Mouse (Mus musculus) CH12.LX (cell line): ENCODE data around the gene Krtap10-4. TPM values are rescaled to one million over a fixed set of nuclear protein-coding genes. Genes with fewer than 3 reads are reported as not detected.

Experiments used
- DNase-seq: peaks from one replicate; pipeline ENCODE4 v3.0.0-alpha.2; 2013; ENCODE audit errors: extremely low read depth
- H3K27ac ChIP-seq: 2 replicates; pipeline ENCODE4 v1.5.1; 2012; ENCODE audit warnings: low read depth, mild to moderate bottlenecking, control low read depth, moderate library complexity; ENCODE audit not compliant: insufficient read depth
- H3K27me3 ChIP-seq: replicated peaks from 2 replicates; pipeline ENCODE3; 2012; ENCODE audit warnings: inconsistent platforms
- H3K36me3 ChIP-seq, 2 experiments: replicated peaks in 1 of 2; 2 replicates each; pipeline versions ENCODE3 to v1.6.1; 2012; ENCODE audit warnings: inconsistent platforms in 1 of 2, low read length in 1 of 2, mild to moderate bottlenecking in 1 of 2, mixed read lengths in 1 of 2, moderate library complexity in 1 of 2; ENCODE audit not compliant: control insufficient read depth in 1 of 2, insufficient read depth in 1 of 2
- H3K4me1 ChIP-seq, 2 experiments: 2 replicates each; pipeline ENCODE4 v1.6.1; 2012; ENCODE audit warnings: inconsistent platforms in 1 of 2, moderate library complexity in 1 of 2; ENCODE audit not compliant: insufficient read depth in 2 of 2, control insufficient read depth in 1 of 2
- H3K4me2 ChIP-seq: 2 replicates; pipeline ENCODE4 v1.6.1; 2012; ENCODE audit warnings: low read depth, mild to moderate bottlenecking, control low read depth; ENCODE audit not compliant: poor library complexity, insufficient read depth, severe bottlenecking
- H3K4me3 ChIP-seq, 3 experiments: fragments of 150-350 bp in 1 of 3; sonication (generic) in 1 of 3; replicated peaks in 1 of 3; 2 replicates each; pipeline versions ENCODE3 to v1.5.1; 2011 to 2012; ENCODE audit warnings: low read depth in 2 of 3, low read length in 2 of 3, mild to moderate bottlenecking in 2 of 3, moderate library complexity in 2 of 3, control low read depth in 1 of 3, improper control_type of control experiment in 1 of 3, inconsistent platforms in 1 of 3, mixed read lengths in 1 of 3; ENCODE audit not compliant: poor library complexity in 1 of 3
- H3K79me2 ChIP-seq: replicated peaks from 2 replicates; pipeline ENCODE4 v1.6.1; 2012; ENCODE audit warnings: mild to moderate bottlenecking, moderate library complexity; ENCODE audit not compliant: control insufficient read depth, poor library complexity, insufficient read depth, severe bottlenecking; ENCODE audit errors: extremely low read depth
- H3K9ac ChIP-seq: 2 replicates; pipeline ENCODE4 v1.6.1; 2012; ENCODE audit warnings: low read depth, mild to moderate bottlenecking, control low read depth, moderate library complexity; ENCODE audit not compliant: insufficient read depth
- H3K9me3 ChIP-seq: replicated peaks from 2 replicates; pipeline ENCODE3; 2012; ENCODE audit warnings: low read length, inconsistent platforms, mixed read lengths
- CHD1 ChIP-seq: IDR thresholded peaks from 2 replicates; pipeline ENCODE4 v1.6.1; 2012; ENCODE audit warnings: low read depth, low read length, improper control_type of control experiment, inconsistent platforms
- CHD2 ChIP-seq: IDR thresholded peaks from 2 replicates; pipeline ENCODE4 v1.6.1; 2011; ENCODE audit warnings: low read length, improper control_type of control experiment
- CTCF ChIP-seq, 2 experiments: IDR thresholded peaks in 1 of 2; conservative IDR thresholded peaks in 1 of 2; 2 replicates each; pipeline ENCODE4 v1.5.1; 2011 to 2012; ENCODE audit warnings: low read depth in 2 of 2, low read length in 2 of 2, improper control_type of control experiment in 1 of 2, inconsistent platforms in 1 of 2, mild to moderate bottlenecking in 1 of 2, moderate library complexity in 1 of 2
- E2F4 ChIP-seq: IDR thresholded peaks from 2 replicates; pipeline ENCODE4 v1.6.1; 2011; ENCODE audit warnings: low read depth, low read length, improper control_type of control experiment; ENCODE audit not compliant: insufficient replicate concordance
- ELF1 ChIP-seq: IDR thresholded peaks from 2 replicates; pipeline ENCODE4 v1.6.1; 2014; ENCODE audit warnings: low read depth, mild to moderate bottlenecking, inconsistent platforms, low read length, improper control_type of control experiment
- EP300 ChIP-seq: IDR thresholded peaks from 2 replicates; pipeline ENCODE4 v1.6.1; 2011; ENCODE audit warnings: low read length, improper control_type of control experiment
- GABPA ChIP-seq: IDR thresholded peaks from 2 replicates; pipeline ENCODE4 v1.6.1; 2012; ENCODE audit warnings: low read depth, low read length, improper control_type of control experiment, inconsistent platforms; ENCODE audit not compliant: insufficient replicate concordance
- IRF4 ChIP-seq: IDR thresholded peaks from 2 replicates; pipeline ENCODE4 v1.6.1; 2014; ENCODE audit warnings: low read depth, mild to moderate bottlenecking, inconsistent platforms, low read length, improper control_type of control experiment
- KAT2A ChIP-seq: IDR thresholded peaks from 2 replicates; pipeline ENCODE4 v1.6.1; 2012; ENCODE audit warnings: low read length, improper control_type of control experiment, inconsistent platforms; ENCODE audit not compliant: insufficient replicate concordance
- MEF2A ChIP-seq: IDR thresholded peaks from 2 replicates; pipeline ENCODE4 v1.6.1; 2014; ENCODE audit warnings: low read depth, mild to moderate bottlenecking, inconsistent platforms, low read length, improper control_type of control experiment, borderline replicate concordance
- MXI1 ChIP-seq: IDR thresholded peaks from 2 replicates; pipeline ENCODE4 v1.6.1; 2011; ENCODE audit warnings: mild to moderate bottlenecking, low read depth, low read length, improper control_type of control experiment
- PAX5 ChIP-seq: IDR thresholded peaks from 2 replicates; pipeline ENCODE4 v1.6.1; 2012; ENCODE audit warnings: low read length, inconsistent platforms, mixed read lengths
- SIN3A ChIP-seq: IDR thresholded peaks from 2 replicates; pipeline ENCODE4 v1.6.1; 2012; ENCODE audit warnings: low read length, improper control_type of control experiment, inconsistent platforms
- TBP ChIP-seq: conservative IDR thresholded peaks from 2 replicates; pipeline ENCODE4 v1.6.1; 2011; ENCODE audit warnings: low read depth, low read length, improper control_type of control experiment
- TCF12 ChIP-seq: IDR thresholded peaks from 2 replicates; pipeline ENCODE4 v1.6.1; 2014; ENCODE audit warnings: low read depth, mild to moderate bottlenecking, inconsistent platforms, low read length, improper control_type of control experiment
- UBTF ChIP-seq: IDR thresholded peaks from 2 replicates; pipeline ENCODE4 v1.6.1; 2012; ENCODE audit warnings: low read depth, mild to moderate bottlenecking, inconsistent platforms, low read length, improper control_type of control experiment, moderate library complexity
- USF1 ChIP-seq: IDR thresholded peaks from 2 replicates; pipeline ENCODE4 v1.6.1; 2014; ENCODE audit warnings: low read depth, mild to moderate bottlenecking, inconsistent platforms, low read length, improper control_type of control experiment
- ZC3H11A ChIP-seq: IDR thresholded peaks from 2 replicates; pipeline ENCODE4 v1.6.1; 2012; ENCODE audit warnings: low read depth, mild to moderate bottlenecking, inconsistent platforms, low read length, improper control_type of control experiment
- ZKSCAN1 ChIP-seq: IDR thresholded peaks from 2 replicates; pipeline ENCODE4 v1.6.1; 2012; ENCODE audit warnings: low read depth, inconsistent platforms, low read length, improper control_type of control experiment, borderline replicate concordance
- ZMIZ1 ChIP-seq: IDR thresholded peaks from 2 replicates; pipeline ENCODE4 v1.6.1; 2012; ENCODE audit warnings: low read depth, mild to moderate bottlenecking, inconsistent platforms, low read length, improper control_type of control experiment
- ZNF384 ChIP-seq: IDR thresholded peaks from 2 replicates; pipeline ENCODE4 v1.6.1; 2012; ENCODE audit warnings: low read depth, low read length, improper control_type of control experiment, inconsistent platforms
- dilution Hi-C: fragments of 300-500 bp; cut with MboI; formaldehyde crosslinking; loops from 2 replicates; pipeline ENCODE4 v1.14.3; 2020; ENCODE audit warnings: low sequenced_read_pairs; ENCODE audit not compliant: extremely low pct_unique_long_range_greater_than_20kb, extremely low pct_ligation_motif_present
- in situ Hi-C: fragments of 300-500 bp; cut with MboI; formaldehyde crosslinking; loops from 3 replicates; pipeline ENCODE4 v1.14.3; 2019; ENCODE audit warnings: low sequenced_read_pairs, low pct_ligation_motif_present, low pct_unique_long_range_greater_than_20kb, mixed read lengths
- polyA plus RNA-seq: library from polyadenylated mRNA; unstranded; fragments of >175 nt; gene quantifications from 2 replicates; pipeline ENCODE4 v1.2.1, GENCODE M21; 2012; ENCODE audit warnings: low read depth; ENCODE audit not compliant: insufficient read length
- total RNA-seq, 2 experiments: library from RNA; depleted of rRNA; stranded (reverse); fragments of 300-350 nt in 1 of 2; fragments of >200 nt in 1 of 2; gene quantifications; 2 replicates each; pipeline ENCODE4 v1.2.3; 2012 to 2014

The Krtap10-4 gene
- total and polyA plus RNA-seq, 3 experiments = not detected

DNA sequence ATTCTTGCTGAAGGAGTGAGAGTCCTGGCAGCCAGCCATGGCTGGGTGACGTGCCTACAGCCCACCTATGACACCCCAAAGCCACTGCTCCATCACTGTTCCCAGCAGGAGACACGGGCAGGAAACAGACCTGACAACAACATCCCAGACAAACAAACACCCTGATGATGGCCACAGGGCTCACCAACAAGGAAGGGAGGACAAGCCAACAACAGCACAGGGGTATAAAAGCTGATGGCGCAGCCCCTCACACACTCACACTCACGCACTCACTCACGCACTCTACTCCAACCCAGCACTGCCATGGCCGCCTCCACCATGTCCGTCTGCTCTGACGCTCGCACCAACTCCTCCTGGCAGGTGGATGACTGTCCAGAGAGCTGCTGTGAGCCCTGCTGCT lies 25.7 kb upstream of the Krtap10-4 start, which contains the start of gene Gm10318:
Gene Gm10318, plus strand, starts transcription at position 301 of the 400 bp plus-strand sequence.
- Histone ChIP-seq H3K36me3 (no peaks in the 10 kb centered on the region), H3K9ac (no peak within 1 kb of the TSS), H3K4me3 (no peak within 1 kb of the TSS), H3K27me3 (peaks cover 57% of the 10 kb centered on the region), H3K27ac (no peak within 1 kb of the TSS), H3K79me2 (no peaks in the 10 kb centered on the region), H3K4me1 (no peaks in the 10 kb centered on the region), H3K4me2 (no peak within 1 kb of the TSS), H3K9me3 (peaks cover 13% of the 10 kb centered on the region)
- in situ Hi-C loops = no loop called here
- dilution Hi-C loops = no loop called here
- TF ChIP-seq CHD1 = no peak
- TF ChIP-seq SIN3A = no peak
- no peak for TF ChIP-seq ELF1
- no peak for TF ChIP-seq USF1
- TF ChIP-seq IRF4 = no peak
- no peak for TF ChIP-seq MEF2A
- TF ChIP-seq MXI1 = no peak
- no peak for TF ChIP-seq ZC3H11A
- TF ChIP-seq ZMIZ1 = no peak
- TF ChIP-seq TBP = no peak
- TF ChIP-seq E2F4 = no peak
- TF ChIP-seq GABPA = no peak
- TF ChIP-seq KAT2A = no peak
- TF ChIP-seq PAX5 = no peak
- TF ChIP-seq CHD2 = no peak
- no peak for TF ChIP-seq CTCF (conservative IDR thresholded peaks at IDR 0.05 in 1 of 2, IDR thresholded peaks at IDR 0.05 in 1 of 2; ENCODE audit: low read depth in 2 of 2, low read length in 2 of 2)
- no peak for DNase-seq

DNA sequence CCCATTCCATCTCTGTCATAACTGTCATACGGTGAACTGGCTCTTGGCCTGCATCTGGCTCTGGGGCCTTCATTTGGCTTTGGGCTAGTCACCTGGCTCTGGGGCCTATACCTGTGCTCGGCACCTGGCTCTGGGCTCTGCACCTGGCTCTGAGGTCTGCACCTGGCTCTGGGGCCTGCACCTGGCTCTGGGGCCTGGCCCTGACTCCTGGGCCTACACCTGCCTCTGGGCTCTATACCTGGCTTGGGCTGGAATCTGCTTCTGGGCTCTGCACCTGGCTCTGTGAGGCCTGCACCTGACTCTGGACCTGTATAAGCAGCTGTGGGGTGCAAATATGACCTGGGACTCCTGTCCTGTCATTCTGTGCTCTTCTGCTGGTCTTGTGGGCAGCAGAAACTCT lies 20.6 kb upstream of the Krtap10-4 start:
- H3K27me3 ChIP-seq = peaks cover 74% of the 10 kb centered on the region
- no peaks in the 10 kb centered on the region for H3K79me2 ChIP-seq
- H3K36me3 ChIP-seq = no peaks in the 10 kb centered on the region
- peaks cover 27% of the 10 kb centered on the region for H3K9me3 ChIP-seq
- in situ Hi-C loops = no loop called here
- no peak overlapping the region for H3K4me2 ChIP-seq
- H3K4me1 ChIP-seq = no peaks in the 10 kb centered on the region
- H3K4me3 ChIP-seq = no peak overlapping the region
- TF ChIP-seq KAT2A = no peak
- no peak for TF ChIP-seq EP300
- no peak for TF ChIP-seq ZNF384
- no peak for TF ChIP-seq CHD1
- TF ChIP-seq ZKSCAN1 = no peak
- no peak for TF ChIP-seq TCF12
- TF ChIP-seq UBTF = no peak
- no peak for TF ChIP-seq ZC3H11A
- no peak for TF ChIP-seq MEF2A
- no peak overlapping the region for H3K27ac ChIP-seq
- DNase-seq = no peak
- H3K9ac ChIP-seq = no peak overlapping the region
- dilution Hi-C loops = no loop called here
